Mouse (Mus musculus) megakaryocyte progenitor cell, adult 5-6 weeks (primary cell): Measurements from ENCODE around the gene Cbwd1. TPM values are rescaled to one million over a fixed set of nuclear protein-coding genes. Genes with fewer than 3 reads are reported as not detected.
A peak's percentile ranks its signal among the peaks of the same experiment; 100 is the strongest.

ENCODE experiments used
- ATAC-seq: replicated peaks from 2 replicates; pipeline ENCODE4 v1.8.0; 2016; ENCODE audit warnings: mild to moderate bottlenecking, moderate TSS enrichment, inconsistent platforms; ENCODE audit not compliant: poor library complexity
- total RNA-seq, 2 experiments: library from RNA; stranded (forward) in 1 of 2; stranded (reverse) in 1 of 2; fragments of 157-497, 149-512 nt in 1 of 2; fragments of 200-1000 nt in 1 of 2; gene quantifications; 2 replicates each; pipeline versions ENCODE4 v1.2.3 to v1.2.4; 2015 to 2017

Cbwd1 gene
- total RNA-seq, 2 experiments from 2014 or later, result 21.9 to 44.6 TPM

GRCm38 (mm10) chr19:24978852-24979842 lies 17.7 kb upstream of the Cbwd1 start:
- peak; percentile 31; the same call in 1 of the 2 replicates for ATAC-seq

GRCm38 (mm10) chr19:24977991-24978390 lies 16.6 kb upstream of the Cbwd1 start:
- ATAC-seq, result no peak

GRCm38 (mm10) chr19:24972701-24973390 lies 11.4 kb upstream of the Cbwd1 start:
- no peak for ATAC-seq

- peak; percentile 99 for ATAC-seq
Observed at GRCm38 (mm10) chr19:24971307-24971706, 9.9 kb upstream of the Cbwd1 start.

- peak; percentile 56 for ATAC-seq
Observed at GRCm38 (mm10) chr19:24966941-24967340, 5.5 kb upstream of the Cbwd1 start.

GRCm38 (mm10) chr19:24966203-24966602 lies 4.8 kb upstream of the Cbwd1 start:
- ATAC-seq, result no peak

GRCm38 (mm10) chr19:24958531-24958930 lies 2.9 kb downstream of the Cbwd1 start:
- no peak for ATAC-seq

GRCm38 (mm10) chr19:24945521-24946262 lies 15.7 kb downstream of the Cbwd1 start:
- ATAC-seq, result no peak

- no peak for ATAC-seq
Observed at GRCm38 (mm10) chr19:24937084-24937483, 24.3 kb downstream of the Cbwd1 start.

GRCm38 (mm10) chr19:24929041-24929440 lies 32.4 kb downstream of the Cbwd1 start:
- no peak for ATAC-seq

GRCm38 (mm10) chr19:24920866-24921265 lies 40.5 kb downstream of the Cbwd1 start:
- ATAC-seq, result no peak

- ATAC-seq, result no peak
Observed at GRCm38 (mm10) chr19:24908385-24909155, 52.8 kb downstream of the Cbwd1 start.

GRCm38 (mm10) chr19:24907655-24908054 lies 53.8 kb downstream of the Cbwd1 start:
- no peak for ATAC-seq

GRCm38 (mm10) chr19:24902821-24903220 lies 58.6 kb downstream of the Cbwd1 start:
- no peak for ATAC-seq

- ATAC-seq, result no peak
Observed at GRCm38 (mm10) chr19:24902256-24902655, 59.2 kb downstream of the Cbwd1 start.

- no peak for ATAC-seq
Observed at GRCm38 (mm10) chr19:24901666-24902065, 59.7 kb downstream of the Cbwd1 start.

- no peak for ATAC-seq
Observed at GRCm38 (mm10) chr19:24900581-24901220, 60.7 kb downstream of the Cbwd1 start, which contains the start of gene Foxd4. Gene Foxd4, minus strand, starts transcription at chr19:24901197.

GRCm38 (mm10) chr19:24899578-24900544 lies 61.5 kb downstream of the Cbwd1 start:
- ATAC-seq, result peak; percentile 77
